Mouse (Mus musculus) layer of hippocampus, adult 8-10 months (tissue): Measurements from ENCODE around the gene Ccdc89. TPM values are rescaled to one million over a fixed set of nuclear protein-coding genes. Genes with fewer than 3 reads are reported as not detected.
A peak's percentile ranks its signal among the peaks of the same experiment; 100 is the strongest.

ENCODE experiments used
- DNase-seq, 2 experiments: peaks; one replicate each; pipeline ENCODE4 v3.0.0; 2022; ENCODE audit warnings: low spot score in 2 of 2
- total RNA-seq, 4 experiments: library from RNA; stranded (reverse); gene quantifications; 2 replicates each; pipeline ENCODE4 v1.2.4; 2022

Ccdc89 gene
- 1 to 10 TPM in 2 of 4 experiments, under 1 TPM in 2; 0.98 to 1.3 (median 1.1) TPM for total RNA-seq

- DNase-seq = peak; percentile 75 to 88
Observed at GRCm38 (mm10) chr7:90426020-90427001, at the start of gene Ccdc89. Gene Ccdc89 (plus strand): TSS chr7:90426577.

- DNase-seq = no peak
Observed at GRCm38 (mm10) chr7:90384411-90384810, 42.0 kb upstream of the Ccdc89 start.

- peak; percentile 58 to 60 for DNase-seq
Observed at GRCm38 (mm10) chr7:90386885-90387459, 39.4 kb upstream of the Ccdc89 start.

- DNase-seq = no peak
Observed at GRCm38 (mm10) chr7:90389765-90390164, 36.6 kb upstream of the Ccdc89 start.

GRCm38 (mm10) chr7:90395073-90395472, 31.3 kb upstream of the Ccdc89 start:
- no peak for DNase-seq

- DNase-seq = no peak
Observed at GRCm38 (mm10) chr7:90395928-90396327, 30.4 kb upstream of the Ccdc89 start.

GRCm38 (mm10) chr7:90409934-90410333, 16.4 kb upstream of the Ccdc89 start:
- DNase-seq = peak; percentile 23 to 60

GRCm38 (mm10) chr7:90427006-90427405, 629 bp downstream of the Ccdc89 start:
- DNase-seq = no peak

GRCm38 (mm10) chr7:90432221-90432620, 5.8 kb downstream of the Ccdc89 start:
- no peak for DNase-seq

- no peak for DNase-seq
Observed at GRCm38 (mm10) chr7:90440044-90440443, 13.7 kb downstream of the Ccdc89 start.

- DNase-seq = no peak
Observed at GRCm38 (mm10) chr7:90442070-90442469, 15.7 kb downstream of the Ccdc89 start.

GRCm38 (mm10) chr7:90442518-90443080, 16.2 kb downstream of the Ccdc89 start, which contains the start of gene Crebzf:
Gene Crebzf (plus strand): TSS chr7:90442729.
- peak; percentile 95 for DNase-seq

- DNase-seq = peak; percentile 39 to 49
Observed at GRCm38 (mm10) chr7:90443101-90444091, 17.0 kb downstream of the Ccdc89 start.

- no peak for DNase-seq
Observed at GRCm38 (mm10) chr7:90444206-90444605, 17.8 kb downstream of the Ccdc89 start.

- no peak for DNase-seq
Observed at GRCm38 (mm10) chr7:90456149-90456844, 29.9 kb downstream of the Ccdc89 start.

GRCm38 (mm10) chr7:90456845-90457468, 30.6 kb downstream of the Ccdc89 start, which contains the start of gene Tmem126a:
Gene Tmem126a (minus strand): TSS chr7:90457229.
- peak; percentile 77 to 80 for DNase-seq

- no peak for DNase-seq
Observed at GRCm38 (mm10) chr7:90457517-90457916, 31.1 kb downstream of the Ccdc89 start.

- DNase-seq = no peak
Observed at GRCm38 (mm10) chr7:90460330-90460729, 34.0 kb downstream of the Ccdc89 start.

GRCm38 (mm10) chr7:90460930-90461329, 34.6 kb downstream of the Ccdc89 start:
- DNase-seq = no peak

GRCm38 (mm10) chr7:90461441-90461840, 35.1 kb downstream of the Ccdc89 start:
- no peak for DNase-seq
